Mouse (Mus musculus) myocyte (in vitro differentiated cells): Measurements from ENCODE around the gene Traf3.
A peak's percentile ranks its signal among the peaks of the same experiment; 100 is the strongest.

Source experiments
- E2F4 ChIP-seq: IDR thresholded peaks from one replicate; pipeline ENCODE4 v1.6.1; 2011; ENCODE audit warnings: mild to moderate bottlenecking, control low read depth, moderate library complexity; ENCODE audit not compliant: insufficient read depth
- MAX ChIP-seq: IDR thresholded peaks from one replicate; pipeline ENCODE4 v1.6.1; 2011; ENCODE audit warnings: low read depth, mild to moderate bottlenecking, control low read depth
- MYOG ChIP-seq, 3 experiments: IDR thresholded peaks; one replicate each; pipeline ENCODE4 v1.6.1; 2011; ENCODE audit warnings: control low read depth in 2 of 3, low read depth in 2 of 3, mild to moderate bottlenecking in 2 of 3; ENCODE audit not compliant: insufficient read length in 2 of 3, control insufficient read depth in 1 of 3, insufficient read depth in 1 of 3
- POLR2A ChIP-seq: IDR thresholded peaks from one replicate; pipeline ENCODE4 v1.6.1; 2011; ENCODE audit warnings: low read depth, mild to moderate bottlenecking, control low read depth, moderate library complexity; ENCODE audit not compliant: insufficient read length
- REST ChIP-seq: IDR thresholded peaks from one replicate; pipeline ENCODE4 v1.6.1; 2011; ENCODE audit warnings: mild to moderate bottlenecking, control low read depth, moderate library complexity; ENCODE audit not compliant: insufficient read depth, insufficient read length
- USF1 ChIP-seq: IDR thresholded peaks from one replicate; pipeline ENCODE4 v1.6.1; 2011; ENCODE audit warnings: low read depth, mild to moderate bottlenecking, control low read depth, moderate library complexity

DNA sequence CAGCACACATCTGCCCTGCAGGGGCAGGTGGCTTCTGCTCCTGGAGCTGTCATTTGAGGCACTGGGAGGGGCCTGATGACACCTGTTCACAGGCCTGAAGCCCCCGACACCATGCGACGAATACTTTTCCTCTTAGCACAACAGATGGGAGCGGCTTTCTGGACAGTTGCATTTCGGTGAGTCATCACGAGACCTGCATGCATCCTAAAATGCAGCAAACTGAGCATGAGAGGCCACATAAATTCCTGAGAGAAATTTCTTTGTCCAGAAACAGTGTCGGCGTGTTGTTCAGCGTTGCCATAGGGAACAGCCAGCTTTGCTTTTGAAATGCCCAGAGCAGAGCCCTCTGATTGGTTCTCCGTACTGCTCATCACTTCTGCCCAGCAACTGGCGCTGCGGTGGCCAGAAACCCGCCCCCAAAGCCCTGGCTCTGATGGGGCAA, 1.8 kb upstream of the Traf3 start:
- TF ChIP-seq REST (no peak), MAX (no peak), POLR2A (no peak), MYOG (IDR thresholded peaks at IDR 0.05; ENCODE audit: control insufficient read depth in 1 of 3, insufficient read depth in 1 of 3, insufficient read length in 2 of 3, low read depth in 2 of 3) (peak in 2 of 3 experiments; percentile 77 to 91), E2F4 (no peak), USF1 (no peak)
